Mouse (Mus musculus) embryonic facial prominence, embryonic 13.5 days (tissue): ENCODE measurements around the gene Pcdh18. TPM values are rescaled to one million over a fixed set of nuclear protein-coding genes. Genes with fewer than 3 reads are reported as not detected.

ENCODE experiments used
- ATAC-seq: fragments of 200-750 bp; cut with Nextera tagmentation; 2 replicates; pipeline ENCODE4 v1.8.0; 2017; ENCODE audit warnings: low read depth; ENCODE audit not compliant: insufficient number of reproducible peaks, insufficient read depth, low FRiP score, low TSS enrichment
- H3K27ac ChIP-seq: fragments of 300-500 bp; sonication (generic); 2 replicates; pipeline ENCODE4 v1.5.1; 2015; ENCODE audit warnings: moderate library complexity, mild to moderate bottlenecking, inconsistent platforms
- H3K27me3 ChIP-seq: fragments of 300-500 bp; sonication (generic); 2 replicates; pipeline ENCODE4 v1.6.1; 2015; ENCODE audit warnings: mild to moderate bottlenecking, inconsistent platforms
- H3K36me3 ChIP-seq: fragments of 300-500 bp; sonication (generic); 2 replicates; pipeline ENCODE4 v1.6.1; 2015; ENCODE audit warnings: mild to moderate bottlenecking, inconsistent platforms
- H3K4me1 ChIP-seq: fragments of 300-500 bp; sonication (generic); 2 replicates; pipeline ENCODE4 v1.6.1; 2015; ENCODE audit warnings: inconsistent platforms
- H3K4me2 ChIP-seq: fragments of 300-500 bp; sonication (generic); 2 replicates; pipeline ENCODE4 v1.6.1; 2015; ENCODE audit warnings: moderate library complexity, mild to moderate bottlenecking, inconsistent platforms
- H3K4me3 ChIP-seq: fragments of 300-500 bp; sonication (generic); 2 replicates; pipeline ENCODE4 v1.5.1; 2015; ENCODE audit warnings: mild to moderate bottlenecking, inconsistent platforms
- H3K9ac ChIP-seq: fragments of 300-500 bp; sonication (generic); 2 replicates; pipeline ENCODE4 v1.6.1; 2015; ENCODE audit warnings: mild to moderate bottlenecking, inconsistent platforms
- H3K9me3 ChIP-seq: fragments of 300-500 bp; sonication (generic); 2 replicates; pipeline ENCODE4 v1.6.1; 2016; ENCODE audit warnings: inconsistent platforms
- WGBS: fragments of 180-500 bp; shearing (Covaris S2); methylation state at CpG from one replicate; pipeline ENCODE4 v1.1.7; 2015; ENCODE audit warnings: mixed read lengths; 5-methylcytosine and 5-hydroxymethylcytosine counted together
- polyA plus RNA-seq: library from polyadenylated mRNA; unstranded; fragments of >200 nt; fragmentation: Nextera tagmentation; extraction: Ambion mirVana; gene quantifications from 2 replicates; pipeline ENCODE4 v1.2.1, GENCODE M21; 2015

The Pcdh18 gene
- polyA plus RNA-seq, 1 experiment from 2014 or later = 143 TPM

DNA sequence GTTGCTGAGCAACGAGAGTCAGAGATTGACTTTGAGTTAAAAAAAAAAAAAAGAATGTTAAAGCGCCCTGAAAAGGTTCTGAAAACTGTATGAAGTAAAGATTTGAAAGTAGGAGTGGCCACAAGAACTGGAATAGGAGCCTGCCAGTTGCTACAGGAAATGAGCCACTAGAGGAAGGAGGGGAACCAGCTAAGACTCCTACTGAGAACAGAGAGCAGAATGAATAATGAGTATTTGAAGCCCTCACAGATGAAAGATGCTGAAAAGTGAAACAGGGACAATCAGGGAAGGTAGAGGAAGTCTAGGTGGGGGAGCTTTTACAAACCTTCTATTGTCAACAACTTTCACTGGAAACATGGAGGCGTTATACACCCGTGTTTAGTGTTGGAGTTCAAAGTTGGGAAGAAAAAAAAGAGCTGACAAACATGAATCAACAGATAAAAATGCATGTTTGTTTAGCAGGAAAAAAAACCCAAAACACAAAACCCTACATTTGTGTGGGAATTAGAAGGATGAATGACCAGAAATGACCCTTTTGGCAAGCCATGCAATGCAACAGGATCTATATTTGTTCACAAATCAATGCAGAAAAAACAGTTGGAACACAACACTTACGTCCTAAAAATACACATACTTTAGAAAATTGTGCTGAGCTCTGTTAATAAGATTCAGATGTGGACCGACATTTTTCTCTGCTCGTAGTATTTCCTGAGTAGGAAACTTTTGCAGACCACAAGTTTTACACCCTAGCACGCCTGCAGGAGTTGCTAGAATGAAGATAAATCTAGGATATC is 7.4 kb downstream of the Pcdh18 start:
- H3K9me3 ChIP-seq = 0 out of 2 replicates have a peak, but pooled peaks cover 3% of the 10 kb centered on the region
- peak overlapping the region; percentile 56 for H3K27ac ChIP-seq
- ATAC-seq = no peak
- H3K36me3 ChIP-seq = peaks cover 92% of the 10 kb centered on the region
- H3K4me1 ChIP-seq = peaks cover 38% of the 10 kb centered on the region
- WGBS = 37% methylated on average over 8 of the region's 8 CpGs
- H3K27me3 ChIP-seq = no peaks in the 10 kb centered on the region
- peak overlapping the region; percentile 45 for H3K4me2 ChIP-seq
- H3K9ac ChIP-seq = no peak overlapping the region
- H3K4me3 ChIP-seq = peak overlapping the region; percentile 24

DNA sequence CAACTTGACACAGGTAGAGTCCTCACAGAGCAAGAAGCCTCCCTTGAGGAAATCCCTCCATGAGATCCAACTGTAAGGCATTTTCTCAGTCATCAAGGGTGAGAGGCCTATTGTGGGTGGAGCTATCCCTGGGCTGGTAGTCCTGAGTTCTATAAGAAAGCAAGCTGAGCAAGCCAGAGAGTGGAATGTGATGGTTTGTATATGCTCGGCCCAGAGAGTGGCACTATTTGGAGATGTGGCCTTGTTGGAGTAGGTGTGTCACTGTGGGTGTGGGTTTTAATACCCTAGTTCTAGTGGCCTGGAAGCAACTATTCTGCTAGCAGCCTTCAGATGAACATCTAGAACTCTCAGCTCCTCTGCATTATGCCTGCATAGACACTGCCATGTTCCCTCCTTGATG is 9.1 kb downstream of the Pcdh18 start:
- Histone ChIP-seq H3K36me3 (peaks cover 89% of the 10 kb centered on the region), H3K9me3 (0 out of 2 replicates have a peak, but pooled peaks cover 4% of the 10 kb centered on the region), H3K27ac (no peak overlapping the region), H3K4me3 (no peak overlapping the region), H3K9ac (no peak overlapping the region), H3K27me3 (no peaks in the 10 kb centered on the region), H3K4me1 (peaks cover 38% of the 10 kb centered on the region), H3K4me2 (no peak overlapping the region)
- 86% methylated on average over 1 of the region's 1 CpGs for WGBS
- no peak for ATAC-seq

DNA sequence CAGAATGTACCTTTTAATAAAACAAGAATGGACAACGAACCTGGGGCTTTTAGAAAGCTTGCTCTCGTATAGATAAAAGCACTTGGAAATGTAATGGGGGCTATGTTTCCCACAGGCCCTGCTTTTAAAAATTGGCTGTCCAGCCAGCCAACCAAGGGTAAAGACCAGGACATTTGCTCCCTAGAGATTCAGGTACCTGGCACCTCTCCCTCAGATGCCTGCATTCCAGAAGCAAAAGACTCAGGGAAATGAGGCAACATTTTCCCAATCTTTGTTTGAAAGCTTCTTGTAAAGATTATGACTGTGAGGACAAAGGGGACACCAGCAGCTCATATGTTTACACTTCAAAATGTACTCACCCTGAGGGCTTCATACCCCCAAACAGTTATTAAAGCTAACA is 18.1 kb downstream of the Pcdh18 start:
- no peak for ATAC-seq
- 77% methylated on average over 2 of the region's 2 CpGs for WGBS

DNA sequence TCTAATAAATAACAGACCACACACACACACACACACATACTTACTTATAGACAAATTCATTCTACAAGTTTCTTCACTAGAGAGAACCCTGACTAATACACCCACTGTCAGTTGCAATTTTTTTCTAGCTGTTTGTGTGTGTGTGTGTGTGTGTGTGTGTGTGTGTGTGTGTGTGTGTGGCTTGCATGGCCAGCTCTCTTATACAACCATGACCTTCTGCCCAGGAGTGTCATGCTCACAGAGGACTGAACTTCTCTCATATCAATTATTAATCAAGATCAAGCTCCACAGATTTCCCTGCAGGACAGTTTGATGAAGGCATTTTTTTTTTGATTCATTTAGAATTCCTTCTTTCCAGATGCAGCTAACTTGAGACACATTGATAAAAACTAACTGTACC is 18.6 kb downstream of the Pcdh18 start:
- Histone ChIP-seq H3K4me3 (no peak overlapping the region), H3K4me1 (no peaks in the 10 kb centered on the region), H3K9ac (no peak overlapping the region), H3K9me3 (no peaks in the 10 kb centered on the region), H3K4me2 (no peak overlapping the region), H3K27ac (no peak overlapping the region), H3K27me3 (no peaks in the 10 kb centered on the region), H3K36me3 (peaks cover 4% of the 10 kb centered on the region)
- ATAC-seq = no peak

More for the DNA sequence above, 18.1 kb downstream of the Pcdh18 start:
- H3K4me2 ChIP-seq = no peak overlapping the region
- no peak overlapping the region for H3K9ac ChIP-seq
- H3K9me3 ChIP-seq = no peaks in the 10 kb centered on the region
- no peaks in the 10 kb centered on the region for H3K27me3 ChIP-seq
- H3K4me1 ChIP-seq = no peaks in the 10 kb centered on the region
- no peak overlapping the region for H3K27ac ChIP-seq
- no peak overlapping the region for H3K4me3 ChIP-seq
- peaks cover 9% of the 10 kb centered on the region for H3K36me3 ChIP-seq

DNA sequence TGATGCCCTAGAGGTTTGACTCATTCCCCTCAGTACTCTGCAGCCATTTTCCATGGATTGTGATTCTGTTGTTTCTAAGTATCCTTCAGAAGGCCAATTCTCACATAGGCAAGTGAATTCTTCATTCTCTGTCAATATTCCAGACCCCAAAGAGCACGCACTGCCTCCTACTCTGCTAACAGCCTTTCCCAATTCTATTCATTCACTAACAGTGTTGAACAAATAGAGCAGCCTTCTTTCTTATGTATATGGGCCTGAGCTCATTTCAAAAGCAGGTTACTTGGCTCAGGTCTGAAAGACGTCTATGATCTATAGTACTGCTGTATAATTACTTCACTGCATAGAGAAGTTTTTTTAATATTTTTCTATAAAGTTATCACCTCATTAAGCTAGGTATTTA is 50.6 kb downstream of the Pcdh18 start:
- Histone ChIP-seq H3K4me2 (no peak overlapping the region), H3K4me3 (no peak overlapping the region), H3K9ac (no peak overlapping the region), H3K27me3 (no peaks in the 10 kb centered on the region), H3K36me3 (no peaks in the 10 kb centered on the region), H3K27ac (no peak overlapping the region), H3K4me1 (no peaks in the 10 kb centered on the region), H3K9me3 (no peaks in the 10 kb centered on the region)
- 80% methylated on average over 2 of the region's 2 CpGs for WGBS
- ATAC-seq = no peak

DNA sequence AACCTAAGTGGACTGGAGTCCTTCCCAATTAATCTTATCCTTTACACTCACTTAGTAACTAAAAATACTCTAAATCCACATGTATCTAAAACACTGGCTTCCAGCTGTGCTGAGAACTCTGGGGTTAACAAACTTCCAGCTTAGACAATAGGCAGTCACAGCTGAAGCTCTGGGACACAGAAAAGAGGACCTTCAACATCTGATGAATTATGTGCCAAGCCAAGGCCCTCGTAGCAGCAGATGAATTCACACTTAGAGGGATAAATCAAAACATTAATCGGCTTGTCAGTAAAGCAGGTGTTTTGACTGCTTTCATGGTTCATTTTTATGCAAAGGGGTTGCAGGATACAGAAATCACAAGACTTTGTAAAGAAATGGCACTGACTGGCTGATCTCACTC is 57.2 kb downstream of the Pcdh18 start:
- H3K9ac ChIP-seq = no peak overlapping the region
- H3K27me3 ChIP-seq = no peaks in the 10 kb centered on the region
- 41% methylated on average over 2 of the region's 2 CpGs for WGBS
- ATAC-seq = no peak
- H3K4me3 ChIP-seq = no peak overlapping the region
- no peak overlapping the region for H3K27ac ChIP-seq
- no peaks in the 10 kb centered on the region for H3K36me3 ChIP-seq
- H3K9me3 ChIP-seq = no peaks in the 10 kb centered on the region
- no peaks in the 10 kb centered on the region for H3K4me1 ChIP-seq
- no peak overlapping the region for H3K4me2 ChIP-seq
